Mouse (Mus musculus) urinary bladder, adult 18-20 months (tissue): Measurements from ENCODE around the gene Gm6034.
"Not testable (repeated sequence)": the region's sequence is repeated elsewhere in the genome, so short reads cannot be mapped to it uniquely, and the experiment has no call there.

Source experiments
- DNase-seq, 2 experiments: peaks; one replicate each; pipeline ENCODE4 v3.0.0; 2022; ENCODE audit warnings: low spot score in 2 of 2, mixed read lengths in 2 of 2

Gene Gm6034

DNA sequence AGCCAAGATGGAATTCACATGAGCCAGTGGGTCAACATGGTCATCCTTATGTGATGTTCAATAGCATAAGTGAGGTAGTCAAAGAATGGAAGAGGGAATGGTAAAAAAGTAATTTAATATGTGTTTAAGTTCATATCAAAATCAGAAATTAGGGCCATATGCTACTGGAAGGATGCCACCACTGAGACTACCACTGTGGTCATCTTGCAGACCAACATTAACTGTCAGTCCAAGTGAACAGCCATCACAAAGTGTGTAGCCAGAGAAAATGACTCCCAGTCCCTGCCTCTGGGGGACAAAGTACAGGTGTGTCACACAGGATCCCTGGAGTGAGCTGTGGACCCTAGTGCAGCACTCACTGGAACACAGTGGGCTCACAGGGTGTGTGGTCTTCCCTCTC lies 39.1 kb downstream of the Gm6034 start:
- DNase-seq, result not testable (repeated sequence)

DNA sequence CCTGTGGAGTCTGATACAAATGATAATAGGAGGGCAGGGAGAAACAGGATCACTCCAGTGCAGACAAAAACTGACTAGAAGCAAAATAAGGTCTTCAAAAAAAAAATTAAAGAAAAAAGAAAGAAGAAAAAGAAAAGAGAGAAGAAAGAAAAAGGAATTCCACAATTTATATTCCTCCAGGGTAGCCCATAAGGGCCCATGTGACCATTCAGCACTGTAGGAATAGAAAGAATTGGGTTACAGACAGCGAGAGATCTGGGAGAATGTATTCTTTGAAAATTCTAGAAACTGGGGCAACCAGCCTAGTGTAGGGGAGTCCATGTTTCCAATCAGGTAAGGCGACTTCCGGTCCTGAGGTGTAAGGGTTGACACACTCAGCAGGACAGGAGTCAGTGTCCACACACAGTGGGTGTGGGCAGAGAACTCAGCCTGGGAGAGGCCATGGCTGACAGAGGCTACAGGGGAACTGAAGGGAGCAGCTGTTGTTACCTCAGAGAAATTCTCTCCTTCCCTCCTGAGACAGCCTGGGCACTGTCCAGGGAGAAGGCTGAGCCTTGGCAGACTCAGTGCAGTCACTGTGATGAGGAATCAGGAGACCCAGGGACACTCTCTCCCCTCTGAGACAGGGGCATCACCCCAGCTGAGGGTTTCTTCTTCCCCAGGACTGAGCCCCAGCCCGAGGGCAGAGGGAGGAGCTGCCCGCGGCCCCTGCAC lies 39.9 kb downstream of the Gm6034 start:
- peak in 1 of 2 experiments; percentile 18 for DNase-seq

DNA sequence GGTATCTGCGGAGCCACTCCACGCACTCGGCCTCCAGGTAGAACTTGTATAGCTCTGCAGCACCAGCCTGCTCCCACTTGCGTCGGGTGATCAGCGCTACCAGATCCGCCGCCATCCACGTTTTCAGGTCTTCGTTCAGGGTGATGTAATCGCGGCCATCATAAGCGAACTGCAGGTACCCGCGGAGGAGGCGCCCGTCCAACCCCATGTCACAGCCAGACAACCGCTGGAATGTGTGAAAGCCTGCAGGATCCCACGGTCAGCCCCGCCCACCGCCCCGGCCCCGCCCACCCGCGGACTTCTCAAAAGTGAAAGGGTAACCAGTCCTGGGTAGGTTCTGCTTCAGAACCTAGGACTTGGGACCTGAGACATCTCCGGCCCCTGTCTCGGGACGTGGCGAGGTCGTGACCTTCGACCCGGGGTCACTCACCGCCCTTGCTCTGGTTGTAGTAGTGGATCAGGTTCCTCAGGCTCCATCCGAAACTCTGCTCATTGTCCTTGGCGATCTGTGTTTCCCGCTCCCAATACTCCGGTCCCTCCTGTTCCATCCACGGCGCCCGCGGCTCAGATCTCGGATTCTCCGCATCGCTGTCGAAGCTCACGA lies 40.6 kb downstream of the Gm6034 start:
- peak in 1 of 2 experiments; percentile 31 for DNase-seq

DNA sequence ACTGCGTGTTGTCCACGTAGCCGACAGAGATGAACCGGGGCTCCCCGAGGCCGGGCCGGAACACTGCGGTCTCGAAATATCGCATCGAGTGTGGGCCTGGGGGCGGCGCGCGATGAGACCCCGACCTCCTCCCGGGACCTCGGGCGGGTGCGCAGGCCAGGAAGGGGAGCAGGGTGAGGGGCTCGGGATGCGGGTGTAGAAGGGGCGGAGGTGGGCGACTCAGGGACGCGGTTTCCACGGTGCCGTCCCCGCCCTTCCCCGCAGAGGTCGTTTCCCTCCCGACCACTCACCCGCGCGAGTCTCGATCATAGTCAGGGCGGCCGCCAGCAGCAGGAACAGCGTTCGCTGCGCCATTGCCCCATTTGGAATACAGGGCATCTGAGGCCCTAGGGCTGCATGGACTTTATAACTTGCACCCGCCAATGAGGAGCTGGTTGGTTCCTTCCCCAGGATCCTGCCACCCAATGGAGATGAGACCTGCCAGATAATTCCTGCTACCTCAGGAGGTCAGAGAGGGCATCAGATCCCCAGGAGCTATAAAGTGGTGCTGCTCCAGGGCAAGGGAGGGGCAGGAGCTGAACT lies 41.2 kb downstream of the Gm6034 start:
- DNase-seq, result no peak

DNA sequence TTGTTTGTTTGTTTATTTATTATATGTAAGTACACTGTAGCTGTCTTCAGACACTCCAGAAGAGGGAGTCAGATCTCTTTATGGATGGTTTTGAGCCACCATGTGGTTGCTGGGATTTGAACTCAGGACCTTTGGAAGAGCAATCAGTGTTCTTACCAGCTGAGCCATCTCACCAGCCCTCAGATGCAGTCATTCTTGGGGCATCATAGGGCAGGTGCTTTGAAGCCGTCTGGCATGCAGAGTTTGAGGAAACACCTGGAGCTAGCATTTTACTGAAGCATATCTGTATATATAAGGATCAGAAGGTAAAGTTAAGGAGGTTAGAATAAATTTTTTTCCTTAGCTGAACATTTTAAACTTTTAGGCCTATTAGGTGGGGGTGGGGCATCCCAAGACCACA lies 43.2 kb downstream of the Gm6034 start:
- not testable (repeated sequence) for DNase-seq

DNA sequence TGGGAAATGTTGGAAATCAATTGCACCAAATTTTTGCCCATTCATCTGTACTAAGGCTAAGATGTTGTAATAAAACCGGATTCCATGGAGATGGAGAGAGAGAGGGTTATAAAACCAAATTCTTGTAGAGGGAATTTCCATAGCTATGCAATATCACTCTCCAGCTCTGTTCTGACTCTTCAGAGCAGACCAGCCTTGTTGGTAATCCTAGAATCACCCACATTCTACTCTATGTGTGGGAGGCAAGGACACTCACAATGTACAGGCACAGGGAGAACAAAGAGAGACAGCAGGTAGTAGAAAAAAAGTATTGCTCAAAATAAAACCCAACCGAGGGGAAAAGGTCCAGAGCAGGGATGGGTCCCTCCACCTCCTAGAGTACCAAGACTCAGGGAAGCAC lies 49.2 kb downstream of the Gm6034 start:
- DNase-seq, result not testable (repeated sequence)

DNA sequence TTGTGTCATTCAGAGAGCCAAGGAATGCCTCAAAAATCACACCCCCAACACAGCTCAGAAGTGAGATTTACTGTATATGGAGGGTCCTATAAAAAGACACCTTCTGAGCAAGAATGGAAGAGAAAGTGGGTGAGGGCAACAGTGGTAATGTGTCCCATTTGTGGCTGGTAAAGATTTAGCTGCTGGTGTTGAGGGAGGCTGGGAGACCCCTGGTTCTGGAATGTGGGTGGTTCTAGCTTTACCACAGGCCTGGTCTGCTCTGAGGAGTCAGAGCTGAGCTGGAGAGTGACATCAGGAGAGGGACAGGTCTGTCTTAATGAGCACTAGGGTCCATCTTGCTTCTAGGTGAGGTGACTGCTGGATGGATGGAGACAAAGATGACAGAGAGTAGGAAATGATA lies 49.8 kb downstream of the Gm6034 start:
- not testable (repeated sequence) for DNase-seq

DNA sequence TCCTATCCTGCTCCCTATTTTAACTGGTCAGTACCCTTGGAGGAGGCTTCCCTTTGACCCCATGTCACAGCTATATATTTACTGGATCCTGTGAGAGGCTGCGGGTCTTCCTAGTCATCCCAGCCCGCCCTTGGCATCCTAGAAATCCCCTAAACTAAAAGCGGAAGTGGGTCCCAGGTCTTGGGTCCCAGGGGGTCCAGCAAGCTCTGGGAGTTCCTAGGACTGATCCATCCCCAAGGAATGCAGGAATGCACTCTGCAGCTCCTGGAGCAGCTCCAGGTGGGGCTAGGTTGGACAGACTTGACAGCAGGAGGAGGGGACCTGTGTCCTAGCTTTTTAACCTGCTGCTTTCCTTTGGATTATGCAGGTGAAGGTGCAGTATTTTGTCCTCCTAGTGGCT lies 51.2 kb downstream of the Gm6034 start:
- DNase-seq, result no peak

DNA sequence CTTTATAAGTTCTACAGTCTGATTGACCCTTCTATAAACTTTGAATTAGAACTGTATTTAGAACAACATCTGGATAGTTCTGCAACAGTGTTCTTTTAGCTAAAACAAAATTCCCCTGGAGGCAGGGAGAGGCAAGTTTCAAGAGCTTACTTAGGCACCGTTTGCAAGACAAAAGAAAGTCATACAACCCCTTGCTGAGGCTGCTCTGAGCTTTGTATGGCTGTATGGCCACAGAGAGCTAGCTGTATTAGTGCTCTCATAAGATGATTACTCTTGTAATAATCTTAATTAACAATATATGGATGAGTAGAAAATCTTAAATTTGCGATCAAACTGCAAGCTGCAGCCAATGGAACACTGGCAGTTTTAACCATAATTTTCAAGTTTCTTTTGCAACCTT lies 56.8 kb downstream of the Gm6034 start:
- DNase-seq, result not testable (repeated sequence)

DNA sequence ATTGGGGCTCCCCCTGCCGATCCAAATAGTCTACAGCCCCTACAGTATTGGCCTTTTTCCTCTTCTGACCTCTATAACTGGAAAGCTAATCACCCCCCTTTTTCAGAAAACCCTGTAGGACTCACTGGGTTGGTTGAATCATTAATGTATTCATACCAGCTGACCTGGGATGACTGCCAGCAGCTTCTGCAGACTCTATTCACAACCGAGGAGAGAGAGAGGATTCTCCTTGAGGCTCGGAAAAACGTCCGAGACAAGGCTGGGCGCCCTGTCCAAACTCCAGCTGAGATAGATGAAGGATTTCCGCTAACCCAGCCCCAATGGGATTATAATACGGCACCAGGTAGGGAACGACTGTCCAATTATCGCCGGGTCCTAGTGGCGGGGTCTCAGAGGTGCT lies 59.3 kb downstream of the Gm6034 start:
- DNase-seq, result not testable (repeated sequence)
